Mouse (Mus musculus) embryonic facial prominence, embryonic 15.5 days (tissue): ENCODE results near the gene Shprh. TPM values are rescaled to one million over a fixed set of nuclear protein-coding genes. Genes with fewer than 3 reads are reported as not detected.
"Not testable (repeated sequence)": the region's sequence is repeated elsewhere in the genome, so short reads cannot be mapped to it uniquely, and the experiment has no call there.

Source experiments
- ATAC-seq: fragments of 200-750 bp; cut with Nextera tagmentation; 2 replicates; pipeline ENCODE4 v1.8.0; 2017; ENCODE audit warnings: low read depth, moderate TSS enrichment; ENCODE audit not compliant: insufficient number of reproducible peaks, low FRiP score, low TSS enrichment
- H3K27ac ChIP-seq: fragments of 300-500 bp; sonication (generic); replicated peaks from 2 replicates; pipeline ENCODE4 v1.5.1; 2015; ENCODE audit warnings: mild to moderate bottlenecking, inconsistent platforms
- H3K27me3 ChIP-seq: fragments of 300-500 bp; sonication (generic); 2 replicates; pipeline ENCODE4 v1.6.1; 2015; ENCODE audit warnings: inconsistent platforms
- H3K36me3 ChIP-seq: fragments of 300-500 bp; sonication (generic); 2 replicates; pipeline ENCODE4 v1.6.1; 2015; ENCODE audit warnings: mild to moderate bottlenecking, inconsistent platforms
- H3K4me1 ChIP-seq: fragments of 300-500 bp; sonication (generic); 2 replicates; pipeline ENCODE4 v1.6.1; 2015; ENCODE audit warnings: inconsistent platforms
- H3K4me2 ChIP-seq: fragments of 300-500 bp; sonication (generic); replicated peaks from 2 replicates; pipeline ENCODE4 v1.6.1; 2015; ENCODE audit warnings: mild to moderate bottlenecking, inconsistent platforms
- H3K4me3 ChIP-seq: fragments of 300-500 bp; sonication (generic); replicated peaks from 2 replicates; pipeline ENCODE4 v1.5.1; 2015; ENCODE audit warnings: mild to moderate bottlenecking, inconsistent platforms
- H3K9ac ChIP-seq: fragments of 300-500 bp; sonication (generic); 2 replicates; pipeline ENCODE4 v1.6.1; 2015; ENCODE audit warnings: inconsistent platforms
- H3K9me3 ChIP-seq: fragments of 300-500 bp; sonication (generic); replicated peaks from 2 replicates; pipeline ENCODE4 v1.6.1; 2016; ENCODE audit warnings: inconsistent platforms
- WGBS: fragments of 180-500 bp; shearing (Covaris S2); methylation state at CpG from one replicate; pipeline ENCODE4 v1.1.7; 2015; 5-methylcytosine and 5-hydroxymethylcytosine counted together
- polyA plus RNA-seq: library from polyadenylated mRNA; unstranded; fragments of >200 nt; fragmentation: Nextera tagmentation; extraction: Ambion mirVana; gene quantifications from 2 replicates; pipeline ENCODE4 v1.2.1, GENCODE M21; 2015

Shprh gene
- polyA plus RNA-seq, 1 experiment from 2014 or later, result 16.1 TPM

GRCm38 (mm10) chr10:11175801-11176482 is 26.7 kb downstream of the Shprh start:
- H3K9me3 ChIP-seq, result no peaks in the 10 kb centered on the region
- ATAC-seq, result no peak
- WGBS, result 84% methylated on average over 8 of the region's 8 CpGs
- H3K4me2 ChIP-seq, result no peak overlapping the region
- no peak overlapping the region for H3K4me3 ChIP-seq
- H3K27ac ChIP-seq, result no peak overlapping the region
- H3K36me3 ChIP-seq, result peaks cover 40% of the 10 kb centered on the region
- no peak overlapping the region for H3K9ac ChIP-seq
- H3K4me1 ChIP-seq, result no peaks in the 10 kb centered on the region
- no peaks in the 10 kb centered on the region for H3K27me3 ChIP-seq

- no peak for ATAC-seq
- Histone ChIP-seq H3K27ac (no peak overlapping the region), H3K4me1 (no peaks in the 10 kb centered on the region), H3K4me3 (no peak overlapping the region), H3K36me3 (peaks cover 33% of the 10 kb centered on the region), H3K9ac (no peak overlapping the region), H3K4me2 (no peak overlapping the region), H3K9me3 (no peaks in the 10 kb centered on the region), H3K27me3 (no peaks in the 10 kb centered on the region)
- 87% methylated on average over 5 of the region's 5 CpGs for WGBS
These were observed 30.9 kb downstream of the Shprh start for GRCm38 (mm10) chr10:11180077-11180476.

GRCm38 (mm10) chr10:11197341-11197740 is 48.1 kb downstream of the Shprh start:
- ATAC-seq, result no peak

DNA sequence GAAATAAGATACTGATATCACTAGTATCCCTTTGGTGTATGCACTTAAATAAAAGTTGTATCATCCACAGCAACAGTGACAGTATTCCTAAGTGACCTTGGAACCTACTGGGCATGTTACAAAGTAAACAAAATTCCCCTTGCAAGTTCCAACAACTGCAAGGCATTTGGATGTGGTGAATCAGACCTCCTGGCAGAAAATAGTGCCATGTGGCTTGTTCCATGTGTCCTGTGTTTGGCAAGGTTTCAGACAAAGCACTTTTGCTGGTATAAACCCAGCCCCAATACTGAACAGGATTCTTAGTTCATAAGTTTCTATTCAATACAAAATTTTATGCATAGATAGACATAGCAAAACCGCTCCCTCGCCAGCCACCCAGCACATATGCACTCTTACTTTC is 49.1 kb downstream of the Shprh start:
- Histone ChIP-seq H3K36me3 (peaks cover 43% of the 10 kb centered on the region), H3K4me2 (no peak overlapping the region), H3K4me3 (no peak overlapping the region), H3K27me3 (no peaks in the 10 kb centered on the region), H3K9ac (no peak overlapping the region), H3K9me3 (no peaks in the 10 kb centered on the region), H3K27ac (no peak overlapping the region), H3K4me1 (no peaks in the 10 kb centered on the region)
- no peak for ATAC-seq
- 90% methylated on average over 2 of the region's 2 CpGs for WGBS

More at GRCm38 (mm10) chr10:11197341-11197740, 48.1 kb downstream of the Shprh start:
- no peaks in the 10 kb centered on the region for H3K4me1 ChIP-seq
- WGBS, result 86% methylated on average over 1 of the region's 1 CpGs
- no peaks in the 10 kb centered on the region for H3K9me3 ChIP-seq
- H3K4me2 ChIP-seq, result no peak overlapping the region
- no peak overlapping the region for H3K27ac ChIP-seq
- H3K27me3 ChIP-seq, result no peaks in the 10 kb centered on the region
- H3K36me3 ChIP-seq, result peaks cover 42% of the 10 kb centered on the region
- no peak overlapping the region for H3K4me3 ChIP-seq
- no peak overlapping the region for H3K9ac ChIP-seq

- no peak overlapping the region for H3K4me2 ChIP-seq
- peaks cover 34% of the 10 kb centered on the region for H3K36me3 ChIP-seq
- no peak for ATAC-seq
- no peak overlapping the region for H3K9ac ChIP-seq
- no peak overlapping the region for H3K27ac ChIP-seq
- no peaks in the 10 kb centered on the region for H3K27me3 ChIP-seq
- no peaks in the 10 kb centered on the region for H3K9me3 ChIP-seq
- no peak overlapping the region for H3K4me3 ChIP-seq
- no peaks in the 10 kb centered on the region for H3K4me1 ChIP-seq
- 81% methylated on average over 4 of the region's 4 CpGs for WGBS
These were observed 50.8 kb downstream of the Shprh start for GRCm38 (mm10) chr10:11199980-11200379.

DNA sequence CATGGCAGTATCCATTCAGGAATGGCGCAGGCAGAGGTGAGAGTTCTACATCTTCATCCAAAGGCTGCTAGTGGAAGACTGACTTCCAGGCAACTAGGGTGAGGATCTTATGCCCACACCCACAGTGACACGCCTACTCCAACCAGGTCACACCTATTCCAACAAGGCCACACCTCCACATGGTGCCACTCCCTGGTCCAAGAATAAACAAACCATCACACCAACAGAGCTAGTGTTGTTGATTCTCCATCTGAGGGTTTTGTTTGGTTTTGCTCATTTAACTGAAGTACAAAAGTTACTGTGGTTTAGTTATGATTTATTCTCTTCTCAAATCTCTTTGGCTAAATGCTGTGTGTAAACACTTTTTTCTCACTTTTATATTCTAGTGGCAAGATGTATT is 56.7 kb downstream of the Shprh start:
- not testable (repeated sequence) for H3K27me3 ChIP-seq, H3K9ac ChIP-seq, H3K27ac ChIP-seq, ATAC-seq, H3K4me1 ChIP-seq, H3K4me3 ChIP-seq, H3K9me3 ChIP-seq, H3K4me2 ChIP-seq
- WGBS, result 87% methylated on average over 2 of the region's 2 CpGs
- H3K36me3 ChIP-seq, result peaks cover 39% of the 10 kb centered on the region

- Histone ChIP-seq H3K36me3 (peaks cover 46% of the 10 kb centered on the region), H3K4me2 (no peak overlapping the region), H3K9ac (no peak overlapping the region), H3K27ac (no peak overlapping the region), H3K9me3 (no peaks in the 10 kb centered on the region), H3K4me1 (no peaks in the 10 kb centered on the region), H3K4me3 (no peak overlapping the region), H3K27me3 (no peaks in the 10 kb centered on the region)
- no peak for ATAC-seq
- whole genome bisulfite sequencing, result 90% methylated on average over 1 of the region's 1 CpGs
These were observed 59.4 kb downstream of the Shprh start for GRCm38 (mm10) chr10:11208670-11209069.

GRCm38 (mm10) chr10:11212003-11212402 is 62.8 kb downstream of the Shprh start:
- peaks cover 42% of the 10 kb centered on the region for H3K36me3 ChIP-seq
- H3K27ac ChIP-seq, result no peak overlapping the region
- no peak for ATAC-seq
- H3K4me2 ChIP-seq, result no peak overlapping the region
- H3K27me3 ChIP-seq, result no peaks in the 10 kb centered on the region
- no peak overlapping the region for H3K4me3 ChIP-seq
- 83% methylated on average over 4 of the region's 4 CpGs for WGBS
- no peaks in the 10 kb centered on the region for H3K4me1 ChIP-seq
- no peak overlapping the region for H3K9ac ChIP-seq
- H3K9me3 ChIP-seq, result no peaks in the 10 kb centered on the region

DNA sequence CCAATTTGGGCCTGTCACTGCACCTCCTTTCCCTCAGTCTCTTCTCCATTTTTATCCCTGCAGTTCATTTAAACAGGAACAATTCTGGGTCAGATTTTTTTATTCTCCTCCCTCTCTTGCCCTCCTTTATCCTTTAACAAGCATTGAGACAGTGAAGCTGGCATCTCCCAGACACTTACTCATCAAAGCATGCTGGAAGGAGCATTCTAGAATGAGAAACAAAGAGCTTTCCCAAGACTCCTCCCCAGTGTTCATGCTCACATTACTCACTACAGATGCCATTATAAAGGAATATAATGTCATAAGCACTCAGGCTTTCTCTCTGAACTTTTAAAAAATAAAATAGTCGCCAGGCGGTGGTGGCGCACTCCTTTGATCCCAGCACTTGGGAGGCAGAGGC is 77.2 kb downstream of the Shprh start:
- no peaks in the 10 kb centered on the region for H3K9me3 ChIP-seq

GRCm38 (mm10) chr10:11229545-11230178 is 80.4 kb downstream of the Shprh start:
- no peaks in the 10 kb centered on the region for H3K4me1 ChIP-seq
- no peak overlapping the region for H3K9ac ChIP-seq
- no peaks in the 10 kb centered on the region for H3K36me3 ChIP-seq
- no peaks in the 10 kb centered on the region for H3K9me3 ChIP-seq
- no peak for ATAC-seq
- no peak overlapping the region for H3K4me2 ChIP-seq
- no peak overlapping the region for H3K27ac ChIP-seq
- no peak overlapping the region for H3K4me3 ChIP-seq
- WGBS, result 28% methylated on average over 6 of the region's 6 CpGs
- H3K27me3 ChIP-seq, result no peaks in the 10 kb centered on the region

More for the DNA sequence above, 77.2 kb downstream of the Shprh start:
- no peak overlapping the region for H3K27ac ChIP-seq
- no peaks in the 10 kb centered on the region for H3K4me1 ChIP-seq
- H3K4me3 ChIP-seq, result no peak overlapping the region
- no peak overlapping the region for H3K4me2 ChIP-seq
- WGBS, result 79% methylated on average over 3 of the region's 3 CpGs
- no peak overlapping the region for H3K9ac ChIP-seq
- no peak for ATAC-seq
- no peaks in the 10 kb centered on the region for H3K36me3 ChIP-seq
- H3K27me3 ChIP-seq, result no peaks in the 10 kb centered on the region

DNA sequence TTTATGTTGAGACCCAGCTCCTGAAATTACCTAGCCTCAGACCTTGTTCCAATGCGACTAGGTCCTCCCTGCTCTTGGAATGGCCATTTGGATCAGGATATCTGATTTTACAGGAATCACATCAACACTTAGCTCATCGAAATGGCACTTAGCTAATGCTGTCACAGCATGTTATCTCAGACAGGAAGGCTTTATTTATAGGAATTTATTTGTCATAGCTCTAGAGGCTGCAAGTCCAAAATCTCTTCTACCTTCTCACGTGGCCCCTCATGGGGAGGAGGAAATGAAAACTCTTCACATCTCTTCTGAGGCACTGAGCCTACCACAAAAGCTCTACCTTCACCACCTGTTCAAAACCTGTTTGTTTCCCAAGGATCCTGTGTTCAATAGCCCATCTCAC is 84.0 kb downstream of the Shprh start:
- H3K4me3 ChIP-seq, result no peak overlapping the region
- H3K9me3 ChIP-seq, result no peaks in the 10 kb centered on the region
- H3K27ac ChIP-seq, result no peak overlapping the region
- no peaks in the 10 kb centered on the region for H3K4me1 ChIP-seq
- 73% methylated on average over 3 of the region's 3 CpGs for WGBS
- no peaks in the 10 kb centered on the region for H3K27me3 ChIP-seq
- ATAC-seq, result no peak
- no peak overlapping the region for H3K9ac ChIP-seq
- no peak overlapping the region for H3K4me2 ChIP-seq
- H3K36me3 ChIP-seq, result no peaks in the 10 kb centered on the region

DNA sequence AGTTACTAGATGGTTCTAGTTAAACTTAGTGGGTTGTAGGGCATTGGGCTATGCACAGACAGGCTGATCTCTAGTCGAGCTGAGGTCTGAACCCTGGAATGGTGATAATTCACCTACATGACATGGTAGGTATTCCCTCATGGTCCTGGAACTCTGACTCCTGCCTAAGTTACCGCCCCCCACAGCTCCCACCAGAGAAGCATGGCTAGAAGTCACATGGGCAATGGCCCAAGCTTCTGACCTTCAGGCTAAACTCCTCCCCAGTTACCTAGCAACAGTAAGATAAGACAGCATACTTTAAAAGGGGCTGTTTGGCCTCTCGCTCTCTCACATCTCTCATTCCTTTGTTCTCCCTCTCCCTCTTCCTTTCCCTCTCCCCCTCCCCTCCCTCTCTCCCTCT is 93.8 kb downstream of the Shprh start:
- not testable (repeated sequence) for H3K4me3 ChIP-seq, H3K36me3 ChIP-seq, H3K4me2 ChIP-seq, H3K9me3 ChIP-seq, H3K9ac ChIP-seq, H3K27ac ChIP-seq, H3K27me3 ChIP-seq, ATAC-seq, H3K4me1 ChIP-seq
- 62% methylated on average over 3 of the region's 3 CpGs for WGBS
